Comparison of ENCODE assay signal across 21 mouse cellular contexts in the genomic region with DNA sequence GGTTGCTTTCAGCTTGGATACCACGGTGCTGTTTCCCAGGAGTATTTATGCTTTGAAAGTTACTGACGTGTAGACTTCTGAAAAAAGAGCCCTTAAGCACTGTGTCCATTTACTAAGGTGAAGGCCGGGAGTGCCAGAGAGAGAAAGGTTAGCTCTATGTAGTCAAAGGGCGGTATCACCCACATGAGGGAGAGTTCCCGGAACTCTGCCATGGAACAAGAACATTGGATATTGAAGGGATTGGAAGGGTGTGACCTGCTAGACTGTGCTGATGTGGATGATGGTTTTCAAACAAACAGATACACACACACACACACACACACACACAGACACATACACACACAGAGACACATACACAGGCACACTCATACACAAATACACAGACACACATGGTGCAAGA.
A peak's percentile ranks its signal among the peaks of the same experiment; 100 is the strongest.
DNase-seq lines count a peak whose midpoint lies in the region; ATAC-seq and TF ChIP-seq lines count a peak whose summit lies in the region.
"Had no signal": no experiment of that assay in that cellular context is flagged by ENCODE, and none has a peak within 500 bp of the region (broad histone marks: within the 10 kb centered on the region; RNA-seq: fewer than 3 reads in every experiment).

No protein-coding gene starts in this region.

- 78% methylated on average over 5 of the region's 5 CpGs for WGBS in kidney, postnatal 0 days
- 79% methylated on average over 5 of the region's 5 CpGs for WGBS in liver, postnatal 0 days (ENCODE audit: insufficient replicate concordance)
- 77% methylated on average over 5 of the region's 5 CpGs for WGBS in liver, embryonic 11.5 days
- WGBS in stomach, postnatal 0 days: 67% methylated on average over 5 of the region's 5 CpGs

- H3K9me3 ChIP-seq in kidney, postnatal 0 days (replicated peaks; ENCODE audit: low read length): no peaks in the 10 kb centered on the region
- no peaks in the 10 kb centered on the region for H3K9me3 ChIP-seq in liver, postnatal 0 days (ENCODE audit: low read length)
- no peaks in the 10 kb centered on the region for H3K9me3 ChIP-seq in liver, embryonic 11.5 days (ENCODE audit: control insufficient read depth, low read length)
- no peaks in the 10 kb centered on the region for H3K9me3 ChIP-seq in stomach, postnatal 0 days (ENCODE audit: control insufficient read depth, low read length)
- H3K9me3 ChIP-seq: embryonic facial prominence, embryonic 13.5 days; embryonic facial prominence, embryonic 15.5 days; forebrain, embryonic 13.5 days; forebrain, embryonic 15.5 days had no signal

- H3K4me2 ChIP-seq in kidney, postnatal 0 days (ENCODE audit: low read length): no peak overlapping the region
- no peak overlapping the region for H3K4me2 ChIP-seq in liver, postnatal 0 days (ENCODE audit: low read depth, low read length)
- no peak overlapping the region for H3K4me2 ChIP-seq in liver, embryonic 11.5 days
- H3K4me2 ChIP-seq in stomach, postnatal 0 days (replicated peaks; ENCODE audit: low read depth): no peak overlapping the region
- H3K4me2 ChIP-seq: embryonic facial prominence, embryonic 13.5 days; embryonic facial prominence, embryonic 15.5 days; forebrain, embryonic 13.5 days; forebrain, embryonic 15.5 days had no signal

- no peaks in the 10 kb centered on the region for H3K36me3 ChIP-seq in kidney, postnatal 0 days (ENCODE audit: insufficient read depth, low read length)
- no peaks in the 10 kb centered on the region for H3K36me3 ChIP-seq in liver, postnatal 0 days (replicated peaks; ENCODE audit: insufficient read depth, low read length)
- H3K36me3 ChIP-seq in liver, embryonic 11.5 days (ENCODE audit: control insufficient read depth, insufficient read depth, low read length): no peaks in the 10 kb centered on the region
- no peaks in the 10 kb centered on the region for H3K36me3 ChIP-seq in stomach, postnatal 0 days (ENCODE audit: control insufficient read depth, insufficient read depth, low read length)
- H3K36me3 ChIP-seq: embryonic facial prominence, embryonic 13.5 days; embryonic facial prominence, embryonic 15.5 days; forebrain, embryonic 15.5 days had no signal

- 0 out of 2 replicates have a peak overlapping the region, but pooled peaks have one; percentile 13 for H3K27ac ChIP-seq in kidney, postnatal 0 days
- no peak overlapping the region for H3K27ac ChIP-seq in liver, postnatal 0 days (ENCODE audit: low read depth)
- no peak overlapping the region for H3K27ac ChIP-seq in liver, embryonic 11.5 days (ENCODE audit: low read depth, low read length)
- H3K27ac ChIP-seq in embryonic fibroblast, embryonic 13.5 days (ENCODE audit: insufficient read depth, low read length): peak overlapping the region; percentile 62
- H3K27ac ChIP-seq in stomach, postnatal 0 days (replicated peaks): 0 out of 2 replicates have a peak overlapping the region, but pooled peaks have one; percentile 40
- H3K27ac ChIP-seq: embryonic facial prominence, embryonic 13.5 days; embryonic facial prominence, embryonic 15.5 days; forebrain, embryonic 13.5 days; forebrain, embryonic 15.5 days had no signal

- no peak for TF ChIP-seq EP300 in liver, postnatal 0 days (IDR thresholded peaks at IDR 0.05; ENCODE audit: low read depth)
- TF ChIP-seq EP300 in stomach, postnatal 0 days (optimal IDR thresholded peaks at IDR 0.05): no peak

- no peak for TF ChIP-seq POLR2A in embryonic fibroblast, embryonic 13.5 days (IDR thresholded peaks at IDR 0.05; ENCODE audit: low read depth, low read length)

- H3K27me3 ChIP-seq in kidney, postnatal 0 days (ENCODE audit: insufficient read depth, low read length): no peaks in the 10 kb centered on the region
- H3K27me3 ChIP-seq in liver, postnatal 0 days (ENCODE audit: insufficient read depth, low read length): no peaks in the 10 kb centered on the region
- H3K27me3 ChIP-seq in liver, embryonic 11.5 days (replicated peaks; ENCODE audit: control insufficient read depth, insufficient read depth, low read length): no peaks in the 10 kb centered on the region
- H3K27me3 ChIP-seq in stomach, postnatal 0 days (ENCODE audit: control insufficient read depth, insufficient read depth, low read length): no peaks in the 10 kb centered on the region; the same call in 1 of the 2 replicates
- H3K27me3 ChIP-seq: embryonic facial prominence, embryonic 13.5 days; embryonic facial prominence, embryonic 15.5 days; forebrain, embryonic 13.5 days; forebrain, embryonic 15.5 days had no signal

- no peak for ATAC-seq in kidney, postnatal 0 days (replicated peaks; ENCODE audit: low FRiP score, low read depth)
- 0 out of 2 replicates have a peak, but pooled peaks have one; percentile 6 for ATAC-seq in liver, postnatal 0 days
- ATAC-seq in liver, embryonic 11.5 days (replicated peaks; ENCODE audit: low FRiP score): no peak
- peak; percentile 90 for ATAC-seq in stomach, postnatal 0 days (ENCODE audit: low FRiP score, low TSS enrichment)
- ATAC-seq: forebrain, embryonic 13.5 days; forebrain, embryonic 15.5 days had no signal

- no peaks in the 10 kb centered on the region for H3K4me1 ChIP-seq in kidney, postnatal 0 days (replicated peaks; ENCODE audit: insufficient read depth, low read length)
- peaks cover 17% of the 10 kb centered on the region for H3K4me1 ChIP-seq in liver, postnatal 0 days (ENCODE audit: insufficient read depth)
- peaks cover 7% of the 10 kb centered on the region; the same call in 1 of the 2 replicates for H3K4me1 ChIP-seq in liver, embryonic 11.5 days (replicated peaks; ENCODE audit: control insufficient read depth, insufficient read depth, low read length)
- peaks cover 15% of the 10 kb centered on the region for H3K4me1 ChIP-seq in embryonic fibroblast, embryonic 13.5 days (ENCODE audit: control insufficient read depth, insufficient read depth, low read length)
- no peaks in the 10 kb centered on the region for H3K4me1 ChIP-seq in stomach, postnatal 0 days (replicated peaks; ENCODE audit: control insufficient read depth, insufficient read depth)
- H3K4me1 ChIP-seq: embryonic facial prominence, embryonic 13.5 days; embryonic facial prominence, embryonic 15.5 days; forebrain, embryonic 13.5 days had no signal

- no peak overlapping the region for H3K9ac ChIP-seq in kidney, postnatal 0 days (ENCODE audit: low read depth, low read length)
- H3K9ac ChIP-seq in liver, postnatal 0 days (replicated peaks): no peak overlapping the region
- H3K9ac ChIP-seq in liver, embryonic 11.5 days (ENCODE audit: low read depth, low read length): no peak overlapping the region
- no peak overlapping the region for H3K9ac ChIP-seq in stomach, postnatal 0 days (ENCODE audit: low read length)
- H3K9ac ChIP-seq: embryonic facial prominence, embryonic 13.5 days; embryonic facial prominence, embryonic 15.5 days; forebrain, embryonic 13.5 days; forebrain, embryonic 15.5 days had no signal

- intact Hi-C loops in heart, postnatal 14 days (cut with DNase I): no loop called here

- no peak for DNase-seq in kidney, postnatal 0 days (ENCODE audit: low spot score)
- no peak for DNase-seq in kidney, adult 11 months
- no peak for DNase-seq in liver, postnatal 0 days
- no peak for DNase-seq in liver, embryonic 11.5 days (ENCODE audit: low spot score)
- DNase-seq in stomach, postnatal 0 days (ENCODE audit: low spot score): peak; percentile 49
- DNase-seq in heart, postnatal 14 days: no peak
- DNase-seq: adrenal gland, adult 2 months; adrenal gland, postnatal 10 days; adrenal gland, postnatal 25 days; cerebellum, adult 11 months; cerebellum, adult 18-20 months; cerebellum, adult 8-10 months; cerebellum, adult 9-11 months; cerebellum, postnatal 14 days; cerebellum, postnatal 36 days; embryo, embryonic 11 days had no signal

- no peak for TF ChIP-seq CTCF in kidney, postnatal 0 days (IDR thresholded peaks at IDR 0.05; ENCODE audit: low read depth)
- no peak for TF ChIP-seq CTCF in liver, postnatal 0 days (IDR thresholded peaks at IDR 0.05; ENCODE audit: low read depth)
- no peak for TF ChIP-seq CTCF in embryonic fibroblast, embryonic 13.5 days (IDR thresholded peaks at IDR 0.05; ENCODE audit: borderline replicate concordance, insufficient read depth, low read length)
- no peak for TF ChIP-seq CTCF in stomach, postnatal 0 days (IDR thresholded peaks at IDR 0.05; ENCODE audit: low read depth)

- H3K4me3 ChIP-seq in kidney, postnatal 0 days (replicated peaks; ENCODE audit: low read depth, low read length): no peak overlapping the region
- H3K4me3 ChIP-seq in liver, postnatal 0 days (ENCODE audit: low read depth, low read length): no peak overlapping the region
- H3K4me3 ChIP-seq in liver, embryonic 11.5 days (ENCODE audit: low read depth, low read length): no peak overlapping the region
- H3K4me3 ChIP-seq in embryonic fibroblast, embryonic 13.5 days (ENCODE audit: insufficient read depth, low read length): no peak overlapping the region
- no peak overlapping the region for H3K4me3 ChIP-seq in stomach, postnatal 0 days (ENCODE audit: low read depth, low read length)
- H3K4me3 ChIP-seq: embryonic facial prominence, embryonic 13.5 days; embryonic facial prominence, embryonic 15.5 days; forebrain, embryonic 13.5 days; forebrain, embryonic 15.5 days had no signal

Comparison
In these comparisons a context has a peak if more than half of its experiments do, and no peak if none do; other contexts are left out.
1. ATAC-seq: peak in liver, postnatal 0 days (single experiment) and stomach, postnatal 0 days (single experiment); none in kidney, postnatal 0 days (single experiment) and liver, embryonic 11.5 days (single experiment).
2. H3K27ac ChIP-seq: peak in kidney, postnatal 0 days (single experiment), embryonic fibroblast, embryonic 13.5 days (single experiment) and stomach, postnatal 0 days (single experiment); none in liver, postnatal 0 days (single experiment) and liver, embryonic 11.5 days (single experiment).